Mouse (Mus musculus): Measurements from ENCODE around the gene Nufip1.

- TF ChIP-seq MAFK (IDR thresholded peaks at IDR 0.05; ENCODE audit: insufficient read depth, low read depth, low read length) (no peak), HCFC1 (IDR thresholded peaks at IDR 0.05; ENCODE audit: borderline replicate concordance, insufficient read depth, low read length) (no peak), ZNF384 (IDR thresholded peaks at IDR 0.05; ENCODE audit: low read depth, low read length) (no peak), CHD2 (IDR thresholded peaks at IDR 0.05; ENCODE audit: low read depth, low read length) (no peak), ZC3H11A (IDR thresholded peaks at IDR 0.05; ENCODE audit: borderline replicate concordance, low read depth, low read length) (no peak)
Measured at GRCm38 (mm10) chr14:76082086-76082636, 28.5 kb upstream of the Nufip1 start.
